Mouse (Mus musculus): ENCODE data around the gene Gm49711.
"Not testable (repeated sequence)": the region's sequence is repeated elsewhere in the genome, so short reads cannot be mapped to it uniquely, and the experiment has no call there.

Gm49711 gene

DNA sequence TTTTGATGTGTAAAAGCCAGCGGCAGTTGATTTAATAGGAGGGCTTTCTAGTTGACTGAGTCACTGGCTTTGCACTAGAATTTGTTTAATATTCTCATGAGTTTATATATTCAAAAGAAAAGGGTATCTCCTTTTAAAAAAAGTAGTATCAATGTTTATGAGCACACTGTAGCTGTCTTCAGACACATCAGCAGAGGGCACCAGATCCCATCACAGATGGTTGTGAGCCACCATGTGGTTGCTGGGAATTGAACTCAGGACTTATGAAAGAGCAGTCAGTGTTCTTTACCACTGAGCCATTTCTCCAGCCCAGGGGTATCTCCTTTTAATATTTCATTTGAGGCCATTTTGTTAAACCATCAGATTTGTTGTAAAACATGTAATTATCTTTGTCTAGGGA is 4.7 kb downstream of the Gm49711 start:
- DNase-seq (ENCODE audit: low spot score) = no peak

DNA sequence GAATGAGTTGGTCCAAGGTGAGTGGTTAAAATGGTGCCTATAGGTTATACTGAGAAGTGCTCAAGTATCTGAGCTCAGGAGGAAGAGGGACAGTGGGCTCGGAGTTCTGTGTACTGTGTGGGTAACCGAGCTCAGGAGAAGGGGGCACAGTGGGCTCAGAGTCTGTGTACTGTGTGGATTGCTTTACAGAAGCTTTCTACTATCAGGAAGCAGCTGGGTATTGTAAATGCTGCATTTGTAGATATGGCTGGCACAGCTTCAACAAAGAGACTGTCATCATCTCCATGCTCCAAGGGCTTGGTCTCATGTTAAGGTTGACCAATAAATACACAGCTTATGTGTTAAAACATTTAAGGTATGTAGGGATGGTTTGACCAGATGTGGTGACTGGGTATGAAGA is 6.7 kb downstream of the Gm49711 start:
- DNase-seq (ENCODE audit: low spot score) = no peak

DNA sequence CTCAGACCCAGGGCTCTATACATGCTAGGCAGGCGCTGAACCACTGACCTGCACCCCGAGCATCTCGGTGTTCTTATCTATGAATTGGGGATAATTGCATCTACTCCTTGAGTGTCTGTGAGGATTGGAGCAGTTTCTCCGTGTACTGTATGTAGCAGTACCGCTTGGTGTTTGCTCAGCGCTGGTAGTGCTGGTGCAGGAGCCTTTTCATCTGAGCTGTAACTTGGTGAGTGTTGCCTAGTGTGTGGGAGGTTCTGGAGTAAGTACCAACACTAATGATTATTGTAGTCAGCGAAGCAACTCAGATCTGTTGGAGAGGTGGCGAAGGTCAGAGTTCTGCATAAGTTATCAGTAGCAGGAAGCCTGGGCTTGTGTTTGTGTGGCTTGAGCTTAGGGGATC is 12.2 kb downstream of the Gm49711 start:
- no peak for DNase-seq (ENCODE audit: low spot score)

DNA sequence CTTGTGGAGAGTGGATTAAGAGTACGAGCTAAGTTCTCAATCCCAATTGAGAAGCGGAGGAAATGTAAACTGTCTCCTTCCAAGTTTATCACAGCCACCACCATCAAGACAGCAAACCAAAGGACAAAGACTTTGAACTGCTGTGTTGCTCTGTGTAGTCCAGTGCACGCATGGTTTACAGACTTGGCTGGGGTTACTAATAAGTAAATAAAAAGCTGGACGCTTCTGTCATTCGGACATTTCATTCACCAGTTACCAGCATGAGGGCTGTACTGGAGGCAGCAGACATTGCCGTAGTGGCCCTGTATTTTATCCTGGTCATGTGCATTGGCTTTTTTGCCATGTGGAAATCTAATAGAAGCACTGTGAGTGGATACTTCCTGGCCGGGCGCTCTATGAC is 18.7 kb downstream of the Gm49711 start:
- DNase-seq (ENCODE audit: low spot score) = no peak

DNA sequence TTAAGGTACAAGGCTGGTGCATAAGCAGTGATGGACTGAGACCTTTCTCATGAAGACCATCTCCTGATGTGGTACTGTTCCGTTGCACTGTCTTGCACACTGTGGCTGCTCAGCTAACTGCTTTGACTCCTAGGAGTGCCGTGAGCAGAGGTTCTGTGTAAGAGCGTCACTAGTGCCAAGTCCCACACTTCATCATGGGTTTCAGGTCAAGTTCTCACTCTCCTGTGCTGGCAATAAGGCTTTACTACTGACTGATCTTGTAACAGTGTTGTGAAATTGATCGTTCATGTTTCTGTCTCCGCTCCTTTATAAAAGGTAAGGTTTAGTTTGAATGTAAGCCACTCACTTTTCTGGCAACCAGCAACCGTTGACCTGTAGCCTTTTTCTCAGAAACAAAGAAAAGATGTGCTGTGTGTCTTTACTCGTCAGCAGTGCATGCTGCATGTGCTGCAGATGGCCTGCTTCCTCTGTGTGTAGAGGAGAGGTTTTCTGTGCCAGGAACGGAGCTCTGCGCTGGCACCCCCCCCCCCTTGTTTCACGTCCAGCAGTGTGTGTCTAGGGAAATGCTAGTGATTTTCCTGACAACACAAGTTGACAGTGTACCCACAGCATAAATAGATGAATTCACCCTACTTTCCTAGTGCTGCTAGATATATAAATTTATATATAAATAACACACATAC is 25.8 kb downstream of the Gm49711 start:
- no peak for DNase-seq (ENCODE audit: low spot score)

DNA sequence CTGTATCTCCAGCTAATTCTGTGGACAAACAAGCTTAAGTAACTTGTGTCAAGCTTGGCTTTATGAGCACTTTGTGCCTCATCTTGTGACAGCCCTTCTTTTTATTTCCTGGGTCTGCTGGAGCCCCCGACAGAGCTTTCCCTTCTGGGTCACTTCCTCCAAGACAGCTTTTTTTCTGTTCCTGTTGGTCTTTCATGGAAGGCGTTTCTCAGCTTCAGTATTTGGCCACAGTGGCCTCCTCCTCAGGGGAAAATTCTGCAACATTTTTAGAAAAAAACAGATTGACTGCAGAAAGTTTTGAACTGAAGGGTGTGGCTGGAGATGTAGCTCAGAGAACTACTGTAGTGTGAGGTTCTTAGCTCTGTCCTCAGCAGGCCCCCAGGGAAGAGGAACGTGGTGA is 31.1 kb downstream of the Gm49711 start:
- DNase-seq (ENCODE audit: low spot score) = no peak

DNA sequence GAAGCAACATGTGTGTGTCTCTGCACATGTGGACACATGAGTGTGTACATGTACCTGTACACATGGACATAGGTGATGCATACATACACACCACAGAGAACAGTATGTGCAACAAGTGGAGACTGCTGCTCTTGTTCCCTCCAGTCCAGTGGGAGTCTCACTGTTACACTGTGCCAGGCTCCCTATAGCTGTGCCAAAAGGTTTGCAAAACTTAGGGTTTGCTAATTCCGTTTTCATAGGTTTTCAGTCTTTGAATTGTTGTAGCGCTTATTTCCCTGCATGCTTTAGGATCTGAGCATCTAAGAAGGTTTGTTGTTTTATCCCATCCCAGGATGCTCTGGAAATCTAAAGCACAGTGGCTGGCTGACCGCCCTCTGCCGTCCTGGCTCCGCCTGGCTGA is 33.8 kb downstream of the Gm49711 start:
- no peak for DNase-seq (ENCODE audit: low spot score)

DNA sequence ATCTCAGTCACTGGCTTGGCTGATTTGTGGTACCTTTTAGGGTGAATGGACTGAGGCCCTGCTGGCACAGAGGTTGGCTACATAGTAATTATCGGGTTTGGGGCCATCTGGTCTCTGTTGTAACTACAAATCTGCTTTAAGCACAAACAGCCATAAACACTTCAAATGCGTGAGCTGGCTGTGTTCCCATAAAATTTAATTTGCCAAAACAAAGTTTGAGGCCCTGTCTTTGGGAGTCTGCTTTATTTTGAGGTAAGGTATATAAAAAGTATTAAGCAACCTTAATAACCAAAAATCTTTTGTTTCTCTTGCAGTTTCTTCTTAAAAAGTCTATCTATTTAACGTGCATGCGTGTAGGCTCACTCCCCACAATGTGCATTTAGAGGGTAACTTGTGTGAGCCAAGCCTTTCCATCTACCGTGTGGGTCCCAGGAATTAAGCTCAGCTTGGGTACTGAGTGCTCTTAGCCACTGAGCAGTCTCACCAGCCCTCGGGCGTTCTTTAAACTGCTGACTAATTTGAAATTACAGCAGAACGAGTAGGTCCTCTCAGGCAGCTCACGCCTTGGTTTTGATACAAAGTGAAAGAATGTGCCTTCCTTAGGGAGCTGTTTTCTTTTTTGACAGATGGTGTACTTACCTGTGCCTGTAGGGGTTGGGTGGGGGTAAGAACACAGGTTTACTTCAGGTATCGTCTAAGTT is 40.4 kb downstream of the Gm49711 start:
- no peak for DNase-seq (ENCODE audit: low spot score)

DNA sequence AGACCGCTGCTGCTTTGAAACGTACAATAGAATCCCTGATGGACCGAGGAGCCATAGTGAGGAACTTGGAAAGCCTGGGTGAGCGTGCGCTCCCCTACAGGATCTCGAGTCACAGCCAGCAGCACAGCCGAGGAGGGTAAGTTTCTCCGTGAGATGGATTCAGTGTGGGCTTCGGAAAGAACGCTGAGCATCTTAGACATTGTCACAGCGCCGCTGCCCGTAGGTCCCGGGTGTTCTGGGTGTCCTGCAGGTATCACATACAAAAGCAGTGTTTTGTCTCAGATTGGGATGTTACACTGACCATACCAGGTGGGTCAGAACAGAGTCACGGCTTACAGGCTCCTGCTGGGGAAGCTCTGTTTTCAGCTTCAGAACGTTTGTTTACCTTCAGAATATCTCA is 41.5 kb downstream of the Gm49711 start:
- no peak for DNase-seq (ENCODE audit: low spot score)

DNA sequence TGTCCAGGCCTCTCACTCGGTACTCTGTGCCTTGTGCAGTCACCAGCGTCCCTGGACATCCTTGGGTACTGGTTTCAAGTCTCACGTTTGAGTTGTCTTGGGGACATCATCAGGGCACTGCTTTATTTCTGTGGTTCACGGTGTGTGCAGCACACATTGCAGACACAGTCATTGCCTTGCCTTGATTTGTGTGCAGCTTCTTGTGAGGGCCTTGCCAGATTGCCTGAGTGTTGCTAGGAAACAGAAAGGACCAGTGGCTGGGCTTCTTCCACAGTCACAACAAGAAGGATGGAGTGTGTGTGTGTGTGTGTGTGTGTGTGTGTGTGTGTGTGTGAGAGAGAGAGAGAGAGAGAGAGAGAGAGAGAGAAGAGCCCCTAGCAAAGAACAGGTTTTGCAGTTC is 42.0 kb downstream of the Gm49711 start:
- DNase-seq (ENCODE audit: low spot score) = no peak

DNA sequence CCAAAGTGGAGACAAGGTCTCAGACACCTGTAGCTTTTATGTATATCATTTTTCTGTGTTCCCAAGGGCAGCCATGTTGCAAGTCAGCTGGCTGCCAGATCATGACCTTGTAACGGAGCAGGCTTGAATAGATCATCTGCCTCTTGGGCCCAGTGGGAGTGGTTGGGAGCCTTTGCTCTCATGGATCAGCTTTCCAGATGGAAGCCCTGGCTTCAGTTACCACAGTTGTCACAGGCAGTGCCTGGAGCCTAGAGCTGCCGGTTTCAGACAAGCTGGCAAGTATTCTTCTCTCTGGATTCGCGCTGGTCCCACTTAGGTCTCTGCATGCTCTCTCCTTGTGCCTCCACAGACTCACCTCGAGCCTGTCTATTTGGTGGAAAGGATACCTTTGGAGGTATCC is 44.0 kb downstream of the Gm49711 start:
- DNase-seq (ENCODE audit: low spot score) = no peak

DNA sequence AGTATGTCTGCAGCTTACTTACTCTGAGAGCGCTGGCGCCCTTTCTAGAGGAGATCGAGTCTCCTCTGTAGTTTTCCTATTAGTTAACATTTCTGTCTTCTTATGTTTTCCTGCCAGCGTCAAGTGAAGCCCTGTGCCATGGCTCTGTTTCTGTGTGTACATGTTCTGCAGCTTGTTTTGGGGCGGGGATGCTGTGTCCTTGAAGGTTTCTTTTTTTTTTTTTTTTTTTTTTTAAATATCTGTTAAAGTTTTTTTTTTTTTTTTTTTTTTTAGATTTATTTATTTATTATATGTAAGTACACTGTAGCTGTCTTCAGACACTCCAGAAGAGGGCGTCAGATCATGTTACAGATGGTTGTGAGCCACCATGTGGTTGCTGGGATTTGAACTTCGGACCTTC is 44.8 kb downstream of the Gm49711 start:
- not testable (repeated sequence) for DNase-seq (ENCODE audit: low spot score)

DNA sequence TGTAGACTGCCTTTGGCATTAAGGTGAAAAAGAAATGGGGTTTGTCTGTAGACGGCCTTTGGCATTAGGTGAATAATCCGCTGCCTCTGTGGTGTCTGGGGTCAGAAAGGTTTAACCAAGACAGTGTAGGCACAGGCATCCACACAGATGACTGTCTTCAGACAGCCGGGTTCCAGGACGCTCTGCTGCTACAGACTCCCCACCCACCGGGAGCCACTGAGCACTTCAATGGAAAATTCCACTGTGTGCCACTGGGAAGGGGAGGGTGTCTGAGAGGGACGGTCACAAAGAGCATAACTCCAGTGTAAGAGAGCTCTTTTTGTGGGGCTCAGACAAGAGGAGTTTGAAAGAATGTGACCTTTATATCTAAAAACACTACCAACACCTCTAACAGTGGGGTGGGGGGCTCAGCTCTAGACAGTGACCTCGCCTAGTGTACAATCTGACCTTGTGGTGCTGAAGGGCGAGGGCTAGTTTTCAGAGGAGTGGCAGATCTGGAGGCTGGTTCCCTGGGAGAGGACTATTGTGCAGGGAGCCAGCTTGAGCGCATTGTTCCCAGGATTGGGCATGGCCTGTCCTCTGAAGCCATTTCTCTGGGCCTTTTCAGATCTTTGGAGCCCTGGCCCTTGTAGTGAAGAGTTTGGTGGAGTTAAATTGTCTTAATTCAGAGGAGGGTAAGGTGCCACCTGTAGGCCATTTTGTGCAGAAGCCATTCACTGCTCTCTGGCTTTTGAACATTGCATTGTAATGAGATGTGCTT is 45.6 kb downstream of the Gm49711 start:
- no peak for DNase-seq (ENCODE audit: low spot score)

DNA sequence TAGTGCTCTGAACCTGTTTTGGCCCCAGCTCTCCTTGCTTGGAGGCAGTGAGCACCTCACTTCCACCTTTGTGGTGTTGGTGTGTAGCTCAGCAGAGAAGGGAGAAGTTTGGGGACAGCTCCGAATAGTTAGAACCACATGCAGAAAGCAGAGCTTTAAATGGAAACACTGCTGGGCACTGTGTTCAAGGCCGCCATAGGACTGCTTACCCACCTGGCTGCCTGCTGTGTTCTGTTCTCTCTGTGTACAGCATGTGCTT is 46.1 kb downstream of the Gm49711 start:
- DNase-seq (ENCODE audit: low spot score) = no peak

DNA sequence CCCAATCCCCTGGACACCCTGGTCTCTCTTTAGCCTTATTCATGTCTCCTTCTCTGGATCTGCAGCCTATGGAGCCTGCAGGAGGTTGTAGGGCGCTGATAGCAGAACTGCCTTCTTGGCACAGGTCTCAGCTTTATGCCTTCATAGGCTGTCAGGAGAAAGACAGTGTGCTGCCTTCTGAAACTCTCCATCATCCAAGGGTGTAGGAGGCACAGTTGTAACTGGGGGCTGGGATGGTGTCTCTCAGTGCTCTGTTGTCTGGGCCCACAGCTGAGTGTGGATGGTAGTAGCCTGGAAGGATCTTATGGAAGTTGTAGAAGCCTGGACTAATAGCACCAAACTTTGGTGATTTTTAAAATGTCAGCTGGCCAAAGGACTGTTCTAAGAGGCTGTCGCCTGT is 46.8 kb downstream of the Gm49711 start:
- no peak for DNase-seq (ENCODE audit: low spot score)

DNA sequence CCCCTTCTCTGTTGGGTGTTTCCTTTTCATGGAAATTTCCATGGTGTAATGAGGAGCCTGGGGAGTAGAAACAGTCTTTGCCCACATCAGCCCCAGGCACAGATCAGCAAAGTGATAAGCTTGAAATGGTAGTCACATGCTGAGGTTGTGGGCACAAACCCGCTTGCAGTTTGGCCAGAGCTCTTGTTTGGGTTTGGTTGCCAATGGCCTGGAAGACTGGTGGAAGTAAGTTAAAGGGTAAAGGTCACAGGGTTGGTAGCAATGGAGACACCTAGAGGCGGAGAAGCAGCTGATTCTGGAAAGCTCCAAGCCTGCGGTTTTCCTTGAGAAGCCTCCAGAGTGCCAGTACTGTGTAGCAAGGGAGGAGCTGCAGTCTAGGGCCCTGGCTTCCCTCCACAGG is 47.5 kb downstream of the Gm49711 start:
- no peak for DNase-seq (ENCODE audit: low spot score)

DNA sequence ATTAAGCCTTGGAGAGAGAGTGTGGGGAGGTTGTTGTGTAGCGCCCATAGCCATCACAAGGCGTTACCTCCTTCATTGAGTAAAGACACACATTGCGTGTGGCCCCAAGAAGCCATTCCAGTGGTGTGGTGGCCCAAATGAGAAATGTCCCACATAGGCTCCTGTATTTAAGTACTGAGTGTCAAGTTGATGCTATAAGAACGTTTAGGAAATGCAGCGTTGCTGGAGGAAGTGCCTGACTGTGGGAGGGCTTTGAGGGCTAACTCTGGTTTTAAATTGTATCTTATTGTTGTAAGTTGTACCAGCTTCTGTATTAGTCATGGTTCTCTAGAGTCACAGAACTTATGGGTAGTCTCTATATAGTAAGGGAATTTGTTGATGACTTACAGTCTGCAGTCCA is 49.2 kb downstream of the Gm49711 start:
- DNase-seq (ENCODE audit: low spot score) = no peak

DNA sequence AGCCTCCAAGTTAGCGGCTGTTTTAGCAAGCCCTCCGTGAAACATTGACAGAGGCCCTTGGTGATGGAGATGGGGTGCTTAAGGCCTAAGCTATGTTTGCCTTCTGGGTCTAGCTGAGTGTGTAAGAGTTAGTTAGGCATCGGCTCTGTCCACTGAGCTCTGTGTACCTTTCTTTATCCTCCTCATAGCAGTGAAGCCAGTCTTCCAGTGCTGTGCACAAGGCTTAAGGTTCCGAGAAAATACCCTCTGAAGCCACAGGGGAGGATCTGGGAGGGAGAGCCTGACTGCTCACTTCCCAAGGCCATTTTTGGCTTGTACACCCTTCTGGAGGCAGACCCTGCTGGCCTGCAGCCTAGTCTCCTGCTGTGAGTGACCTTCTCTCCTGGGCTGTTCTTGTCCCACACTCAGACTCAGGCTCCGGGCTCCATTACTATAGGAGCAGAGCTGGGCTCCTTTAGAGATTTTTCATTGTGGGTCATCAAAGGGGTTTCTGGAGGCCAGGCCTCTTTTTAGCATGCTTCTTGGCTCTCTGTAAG is 56.7 kb downstream of the Gm49711 start:
- DNase-seq (ENCODE audit: low spot score) = no peak

DNA sequence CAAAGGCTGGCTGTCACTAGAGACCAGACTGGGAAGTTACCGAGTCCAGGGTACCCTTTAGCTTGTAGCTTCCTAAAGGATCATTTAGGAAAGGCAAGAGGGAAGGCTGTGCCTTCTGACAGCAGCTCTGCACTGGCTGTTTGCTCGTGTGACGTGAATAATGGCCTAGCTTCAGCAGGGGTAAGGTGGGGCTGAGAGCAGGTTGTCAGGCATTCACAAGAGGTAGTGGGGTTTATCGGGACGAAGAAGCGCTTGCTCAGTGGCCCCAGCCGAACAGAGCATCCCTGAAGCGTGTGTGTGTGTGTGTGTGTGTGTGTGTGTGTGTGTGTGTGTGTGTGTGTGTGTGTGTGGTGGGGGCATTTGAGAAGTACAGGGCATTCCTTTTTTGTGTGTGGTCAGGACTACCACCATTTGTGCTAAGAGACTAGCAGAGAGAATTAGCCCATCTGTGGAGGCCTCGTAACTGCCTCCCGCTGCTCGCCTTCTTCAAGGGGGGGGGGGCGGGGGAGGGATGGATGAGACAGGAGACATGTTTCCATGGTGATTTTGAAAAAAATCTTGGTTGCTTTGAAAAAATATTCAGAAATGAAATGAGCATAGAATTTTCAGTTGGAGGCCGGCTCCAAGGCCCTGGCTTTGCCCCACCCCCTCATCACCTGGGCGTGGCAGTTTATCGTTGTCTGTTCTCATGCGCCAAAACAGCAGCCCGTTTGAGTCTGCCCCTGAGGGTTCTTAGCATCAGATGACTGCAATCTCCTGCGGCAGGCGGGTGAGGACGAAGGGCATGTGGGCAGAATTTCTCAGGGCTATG is 57.7 kb downstream of the Gm49711 start:
- no peak for DNase-seq (ENCODE audit: low spot score)

DNA sequence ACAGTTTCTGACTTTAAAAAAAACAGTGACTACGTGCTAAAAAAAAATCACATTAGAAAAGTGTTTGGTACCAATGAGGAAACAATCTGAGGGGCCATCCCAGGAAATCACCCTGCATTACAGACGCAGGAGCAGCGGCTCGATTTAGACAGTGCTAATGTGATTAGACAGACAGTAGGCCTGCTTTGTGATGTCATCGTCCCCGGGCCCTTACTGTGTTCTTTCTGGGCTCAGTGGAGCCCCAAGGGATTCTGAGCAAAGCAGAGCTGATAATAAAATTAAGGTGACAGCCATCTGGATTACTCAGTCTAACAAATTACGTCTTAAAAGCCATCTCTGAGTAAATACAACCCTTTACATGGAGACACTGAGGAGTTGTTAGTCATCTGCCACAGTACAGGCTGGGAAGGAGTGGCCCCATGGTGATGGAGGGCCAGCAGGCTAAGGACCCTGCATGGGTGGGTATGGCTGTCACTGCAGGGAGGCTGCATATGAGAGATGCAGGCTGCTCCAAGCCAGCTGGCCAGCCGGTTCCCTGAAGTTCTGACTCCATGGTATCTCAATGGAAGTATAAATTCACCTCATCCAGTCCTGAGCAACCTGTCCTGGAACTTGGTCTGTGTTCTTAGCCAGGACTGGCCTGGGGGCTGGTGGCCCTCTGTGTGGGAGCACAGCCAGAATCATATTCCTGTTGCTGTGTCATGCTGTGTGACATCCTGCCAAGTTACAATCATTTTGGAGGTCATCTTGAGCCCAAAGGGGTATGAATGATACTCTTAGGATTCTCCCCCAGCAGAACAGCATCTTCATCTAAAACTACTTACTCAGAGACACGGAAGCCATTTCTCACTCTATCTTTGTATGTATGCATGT is 59.5 kb downstream of the Gm49711 start:
- DNase-seq (ENCODE audit: low spot score) = no peak

DNA sequence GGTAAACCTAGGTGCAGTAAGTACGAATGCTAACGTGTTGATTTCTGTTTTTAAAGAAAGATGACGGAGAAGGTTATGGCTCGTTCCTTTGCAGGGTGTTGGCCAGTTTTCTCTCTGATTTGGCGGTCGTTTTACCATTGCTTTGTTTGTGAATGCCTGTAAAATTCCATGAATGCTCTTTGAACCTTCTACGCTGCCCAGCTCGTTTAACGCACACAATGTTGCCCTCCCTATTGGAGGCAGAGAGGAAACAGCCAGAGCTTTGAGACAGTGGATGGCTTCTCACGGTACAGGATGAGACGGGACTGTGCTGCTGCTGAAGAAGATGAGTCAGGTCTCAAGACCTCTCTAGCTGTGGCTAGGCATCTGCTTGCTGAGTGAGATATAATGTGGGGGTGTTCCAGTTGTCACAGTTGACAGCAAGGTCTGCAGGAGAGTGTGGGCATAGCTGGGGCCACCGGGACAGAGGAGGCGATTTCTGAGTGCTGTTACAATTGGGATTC is 60.9 kb downstream of the Gm49711 start:
- DNase-seq (ENCODE audit: low spot score) = no peak
